Mouse (Mus musculus): ENCODE results near the gene Snx29.

DNA sequence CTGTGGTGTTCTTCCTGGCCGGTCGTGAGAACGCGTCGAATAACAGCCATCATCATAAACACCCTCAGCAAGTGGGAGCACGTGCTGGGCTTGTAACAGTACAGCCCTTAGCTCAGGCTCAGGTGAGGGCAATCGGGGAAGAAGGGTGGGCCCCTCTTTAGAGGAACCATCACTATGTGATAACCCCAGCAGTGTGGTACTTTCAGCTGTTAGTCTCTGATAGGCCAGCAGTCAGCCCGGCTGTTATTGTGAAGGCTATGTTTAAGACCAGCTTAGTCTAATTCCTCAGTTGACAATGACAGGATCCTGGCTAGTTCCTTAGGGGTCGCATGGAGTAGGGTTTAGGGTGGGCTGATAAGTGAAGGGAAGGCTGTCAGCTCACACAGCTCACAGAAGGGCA is 362.6 kb downstream of the Snx29 start:
- TF ChIP-seq POLR2A (IDR thresholded peaks at IDR 0.05; ENCODE audit: borderline replicate concordance, control insufficient read depth, low read depth, low read length) (no peak), CTCF (IDR thresholded peaks at IDR 0.05; ENCODE audit: control insufficient read depth, insufficient read depth, low read length) (no peak)
